Mouse (Mus musculus): ENCODE measurements around the gene 1700001P01Rik. TPM values are rescaled to one million over a fixed set of nuclear protein-coding genes. Genes with fewer than 3 reads are reported as not detected.

Gene 1700001P01Rik
- polyA plus RNA-seq, 1 experiment = 0.80 TPM

GRCm38 (mm10) chr11:97723709-97724108, 52.0 kb downstream of the 1700001P01Rik start:
- TF ChIP-seq CTCF (IDR thresholded peaks at IDR 0.05; ENCODE audit: borderline replicate concordance, insufficient read depth, low read depth, low read length) (no peak), POLR2A (IDR thresholded peaks at IDR 0.05; ENCODE audit: borderline replicate concordance, insufficient read depth, low read length) (no peak)
- Histone ChIP-seq H3K4me1 (ENCODE audit: control insufficient read depth, insufficient read depth, low read length) (peaks cover 6% of the 10 kb centered on the region; the same call in 1 of the 2 replicates), H3K27me3 (ENCODE audit: control insufficient read depth, insufficient read depth, low read length) (no peaks in the 10 kb centered on the region), H3K4me3 (replicated peaks; ENCODE audit: insufficient read depth, low read depth, low read length) (no peak overlapping the region), H3K27ac (ENCODE audit: insufficient read depth, low read length) (no peak overlapping the region)
- no peak for DNase-seq
- 56% methylated on average over 7 of the region's 7 CpGs for WGBS

Other genes with a start within 250 kb of the 1700001P01Rik start
- 127 and 142 TPM in 2 replicates for gene Srcin1, start 199.7 kb downstream of the 1700001P01Rik start, polyA plus RNA-seq (2012; rRNA removed)
- 4.1 and 5.4 TPM in 2 replicates for gene Epop, start 146.2 kb downstream of the 1700001P01Rik start, polyA plus RNA-seq (2012; rRNA removed)
- 68.4 and 69.3 TPM in 2 replicates for gene Mllt6, start 112.5 kb downstream of the 1700001P01Rik start, polyA plus RNA-seq (2012; rRNA removed)
- 70.2 and 72.2 TPM in 2 replicates for gene Cisd3, start 90.1 kb downstream of the 1700001P01Rik start, polyA plus RNA-seq (2012; rRNA removed)
- 54.3 and 59.5 TPM in 2 replicates for gene Pcgf2, start 75.4 kb downstream of the 1700001P01Rik start, polyA plus RNA-seq (2012; rRNA removed)
- gene Psmb3, start 72.5 kb downstream of the 1700001P01Rik start, polyA plus RNA-seq (2012; rRNA removed) = 291 and 295 TPM in 2 replicates
- gene Pip4k2b, start 31.2 kb downstream of the 1700001P01Rik start, polyA plus RNA-seq (2012; rRNA removed) = 47.4 and 49.5 TPM in 2 replicates
- gene Cwc25, start 9.4 kb downstream of the 1700001P01Rik start, polyA plus RNA-seq (2012; rRNA removed) = 17.2 and 17.7 TPM in 2 replicates
- gene Rpl23, start 6.5 kb upstream of the 1700001P01Rik start, polyA plus RNA-seq (2012; rRNA removed) = 234 and 281 TPM in 2 replicates
- 74.9 and 78.5 TPM in 2 replicates for gene Lasp1, start 23.1 kb upstream of the 1700001P01Rik start, polyA plus RNA-seq (2012; rRNA removed)
- 117 TPM in 2 replicates for gene B230217C12Rik, start 64.9 kb upstream of the 1700001P01Rik start, polyA plus RNA-seq (2012; rRNA removed)
- 0.98 and 1.1 TPM in 2 replicates for gene Fbxo47, start 108.2 kb upstream of the 1700001P01Rik start, polyA plus RNA-seq (2012; rRNA removed)
- gene Plxdc1, start 210.5 kb upstream of the 1700001P01Rik start, polyA plus RNA-seq (2012; rRNA removed) = 46.2 and 51.5 TPM in 2 replicates
- gene Arl5c, start 220.3 kb upstream of the 1700001P01Rik start, polyA plus RNA-seq (2012; rRNA removed) = 2.0 and 2.2 TPM in 2 replicates
- 34.6 and 37.5 TPM in 2 replicates for gene Cacnb1, start 247.1 kb upstream of the 1700001P01Rik start, polyA plus RNA-seq (2012; rRNA removed)

All from cerebellum, adult 2 months (tissue).